Mouse (Mus musculus) hindbrain, embryonic 15.5 days (tissue): Measurements from ENCODE around the gene Dpf1. TPM values are rescaled to one million over a fixed set of nuclear protein-coding genes. Genes with fewer than 3 reads are reported as not detected.
A peak's percentile ranks its signal among the peaks of the same experiment; 100 is the strongest.

Experiments used
- ATAC-seq: fragments of 200-750 bp; cut with Nextera tagmentation; 2 replicates; pipeline ENCODE4 v1.8.0; 2017; ENCODE audit warnings: low read depth, moderate number of reproducible peaks, moderate TSS enrichment; ENCODE audit not compliant: low FRiP score
- H3K27ac ChIP-seq: fragments of 300-500 bp; sonication (generic); replicated peaks from 2 replicates; pipeline ENCODE4 v1.5.1; 2015; ENCODE audit warnings: mild to moderate bottlenecking, inconsistent platforms
- H3K27me3 ChIP-seq: fragments of 300-500 bp; sonication (generic); 2 replicates; pipeline ENCODE4 v1.6.1; 2015; ENCODE audit warnings: control low read depth, inconsistent platforms
- H3K36me3 ChIP-seq: fragments of 300-500 bp; sonication (generic); 2 replicates; pipeline ENCODE4 v1.6.1; 2015; ENCODE audit warnings: control low read depth, inconsistent platforms
- H3K4me1 ChIP-seq: fragments of 300-500 bp; sonication (generic); replicated peaks from 2 replicates; pipeline ENCODE4 v1.6.1; 2015; ENCODE audit warnings: control low read depth, inconsistent platforms
- H3K4me2 ChIP-seq: fragments of 300-500 bp; sonication (generic); 2 replicates; pipeline ENCODE4 v1.6.1; 2015; ENCODE audit warnings: moderate library complexity, mild to moderate bottlenecking, inconsistent platforms
- H3K4me3 ChIP-seq: fragments of 300-500 bp; sonication (generic); 2 replicates; pipeline ENCODE4 v1.5.1; 2015; ENCODE audit warnings: mild to moderate bottlenecking, inconsistent platforms
- H3K9ac ChIP-seq: fragments of 300-500 bp; sonication (generic); 2 replicates; pipeline ENCODE4 v1.6.1; 2015; ENCODE audit warnings: inconsistent platforms
- H3K9me3 ChIP-seq: fragments of 300-500 bp; sonication (generic); 2 replicates; pipeline ENCODE4 v1.6.1; 2016; ENCODE audit warnings: control low read depth, inconsistent platforms
- WGBS: fragments of 180-500 bp; shearing (Covaris S2); methylation state at CpG from one replicate; pipeline ENCODE4 v1.1.7; 2015; 5-methylcytosine and 5-hydroxymethylcytosine counted together
- polyA plus RNA-seq: library from polyadenylated mRNA; unstranded; fragments of >200 nt; fragmentation: Nextera tagmentation; extraction: Ambion mirVana; gene quantifications from 2 replicates; pipeline ENCODE4 v1.2.1, GENCODE M21; 2015

Dpf1 gene
- polyA plus RNA-seq, 1 experiment from 2014 or later, result 184 TPM

DNA sequence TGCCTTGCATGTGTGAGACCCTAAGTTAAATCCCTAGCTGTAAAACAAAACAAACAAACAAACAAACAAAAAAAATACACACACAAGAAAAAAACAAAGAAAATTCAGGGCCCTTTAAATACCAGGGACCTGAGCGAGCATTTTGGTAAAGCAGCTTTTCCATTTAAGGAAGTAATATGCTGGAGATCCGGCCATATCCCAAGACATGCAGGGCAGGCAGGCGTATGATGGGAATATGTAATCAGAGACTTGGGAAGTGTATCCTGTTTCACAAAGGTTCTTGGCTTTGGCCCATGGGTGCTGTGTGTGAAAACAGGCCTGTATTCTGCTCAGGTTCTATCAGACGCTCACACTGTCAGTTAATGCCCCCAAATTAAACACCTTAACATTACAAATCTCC is 26.2 kb upstream of the Dpf1 start:
- Histone ChIP-seq H3K9ac (no peak overlapping the region), H3K27ac (no peak overlapping the region), H3K36me3 (no peaks in the 10 kb centered on the region), H3K27me3 (peaks cover 5% of the 10 kb centered on the region; the same call in 1 of the 2 replicates), H3K4me3 (no peak overlapping the region), H3K4me1 (peaks cover 20% of the 10 kb centered on the region), H3K9me3 (no peaks in the 10 kb centered on the region), H3K4me2 (no peak overlapping the region)
- ATAC-seq, result no peak
- 88% methylated on average over 4 of the region's 4 CpGs for WGBS

DNA sequence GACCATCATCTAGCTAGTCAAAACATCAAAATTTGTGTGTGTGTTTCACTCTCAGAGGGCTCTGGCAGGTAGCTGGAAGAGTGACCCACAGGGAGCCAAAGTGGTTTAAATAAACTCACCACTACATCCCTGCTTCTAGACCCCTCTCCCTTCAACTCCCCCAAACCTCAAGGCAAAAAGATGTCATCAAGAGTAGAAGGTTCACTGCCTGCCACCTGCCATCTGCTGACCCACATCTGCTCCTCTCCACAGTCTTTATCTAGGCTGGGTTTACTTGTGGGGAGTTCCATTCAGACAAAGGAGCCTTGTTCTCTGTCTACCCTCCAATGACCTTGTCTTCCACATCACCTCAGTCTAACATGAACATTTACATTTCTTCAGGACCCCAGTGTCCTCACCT is 24.5 kb upstream of the Dpf1 start:
- Histone ChIP-seq H3K27ac (no peak overlapping the region), H3K27me3 (peaks cover 13% of the 10 kb centered on the region; the same call in 1 of the 2 replicates), H3K4me3 (no peak overlapping the region), H3K9ac (no peak overlapping the region), H3K9me3 (no peaks in the 10 kb centered on the region), H3K4me2 (no peak overlapping the region), H3K36me3 (no peaks in the 10 kb centered on the region), H3K4me1 (peaks cover 20% of the 10 kb centered on the region)
- no peak for ATAC-seq

- WGBS, result 93% methylated on average over 8 of the region's 8 CpGs
- Histone ChIP-seq H3K4me2 (no peak overlapping the region), H3K9ac (no peak overlapping the region), H3K36me3 (no peaks in the 10 kb centered on the region), H3K27me3 (peaks cover 13% of the 10 kb centered on the region; the same call in 1 of the 2 replicates), H3K27ac (no peak overlapping the region), H3K9me3 (no peaks in the 10 kb centered on the region), H3K4me1 (peaks cover 20% of the 10 kb centered on the region), H3K4me3 (no peak overlapping the region)
- no peak for ATAC-seq
These were observed 23.8 kb upstream of the Dpf1 start for GRCm38 (mm10) chr7:29279924-29280323.

DNA sequence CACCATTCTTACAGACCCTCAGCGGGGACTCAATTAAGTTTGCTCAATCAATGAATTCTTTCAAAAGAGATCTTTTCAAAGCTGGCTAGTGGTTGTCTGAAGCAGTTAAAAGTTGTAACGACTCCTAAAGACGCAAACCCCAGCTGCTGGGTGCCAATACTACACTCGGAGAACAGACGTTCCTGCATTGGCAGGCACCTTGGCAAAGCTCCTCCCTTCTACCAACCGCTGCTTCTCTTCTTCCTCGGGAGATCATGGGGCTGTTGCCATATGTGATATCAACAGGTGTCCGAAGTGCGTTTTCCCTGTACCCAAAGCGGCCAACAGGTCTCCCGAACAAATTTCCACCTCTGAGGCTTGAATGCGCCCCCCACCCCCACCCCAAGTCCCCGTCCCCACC is 22.9 kb upstream of the Dpf1 start:
- H3K4me3 ChIP-seq, result peak overlapping the region; percentile 65
- peak overlapping the region; percentile 89 for H3K4me2 ChIP-seq
- peaks cover 13% of the 10 kb centered on the region; the same call in 1 of the 2 replicates for H3K27me3 ChIP-seq
- H3K9me3 ChIP-seq, result no peaks in the 10 kb centered on the region
- no peak overlapping the region; the same call in 1 of the 2 replicates for H3K9ac ChIP-seq
- H3K4me1 ChIP-seq, result peaks cover 20% of the 10 kb centered on the region
- no peak for ATAC-seq
- no peaks in the 10 kb centered on the region for H3K36me3 ChIP-seq
- WGBS, result 9% methylated on average over 13 of the region's 13 CpGs
- H3K27ac ChIP-seq, result no peak overlapping the region

DNA sequence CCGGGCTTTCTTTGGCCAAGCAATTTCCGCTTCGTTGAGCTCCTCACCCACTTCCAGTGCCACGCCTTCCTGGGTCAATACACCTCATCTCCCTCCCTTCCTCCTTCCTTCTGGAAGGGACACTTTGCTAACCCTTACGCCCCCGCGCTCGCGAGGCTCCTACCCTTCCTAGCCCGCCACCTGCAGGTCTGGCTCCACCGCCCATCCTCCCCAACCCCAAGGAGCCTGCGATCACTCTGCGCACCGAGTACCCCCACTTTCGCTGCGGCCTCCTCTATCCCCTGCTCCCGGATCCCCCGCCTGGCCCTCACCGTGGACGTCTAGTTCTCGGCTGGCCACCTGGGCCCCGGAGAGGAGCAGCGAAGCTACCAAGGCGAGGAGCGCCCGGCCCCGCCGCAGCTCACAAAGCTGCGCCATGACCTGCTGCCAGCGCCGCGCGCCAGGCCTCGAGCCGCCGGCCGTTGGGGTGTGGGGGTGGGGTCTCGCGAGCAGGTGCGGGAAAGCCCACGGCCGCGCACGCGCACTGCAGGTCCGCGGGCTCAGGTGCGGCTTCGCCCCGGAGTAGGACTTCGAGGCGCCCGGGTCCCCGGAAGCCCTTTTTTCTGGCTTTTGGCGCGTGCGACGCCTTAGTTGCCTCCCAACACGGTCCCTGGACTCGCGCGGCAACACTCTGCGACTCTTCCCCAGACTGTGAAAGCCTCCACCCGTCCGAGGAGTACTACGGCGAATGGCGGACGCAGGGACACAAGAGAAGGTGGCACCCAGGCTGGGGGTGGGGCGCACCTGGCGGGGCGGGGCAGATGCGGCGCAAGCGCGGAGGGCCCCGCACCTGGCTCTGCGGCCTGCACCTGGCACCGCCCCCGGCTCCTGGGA is 22.3 kb upstream of the Dpf1 start, which contains the start of gene Spint2:
Gene Spint2 (minus strand): TSS at position 712 of the 873 bp plus-strand sequence.
- Histone ChIP-seq H3K4me1 (peaks cover 20% of the 10 kb centered on the region), H3K27me3 (peaks cover 13% of the 10 kb centered on the region; the same call in 1 of the 2 replicates), H3K27ac (no peak within 1 kb of the TSS)

GRCm38 (mm10) chr7:29282074-29282554 is 21.6 kb upstream of the Dpf1 start:
- peaks cover 15% of the 10 kb centered on the region; the same call in 1 of the 2 replicates for H3K27me3 ChIP-seq
- WGBS, result 12% methylated on average over 21 of the region's 21 CpGs
- H3K4me3 ChIP-seq, result peak overlapping the region; percentile 65
- peak; percentile 40 for ATAC-seq
- H3K4me2 ChIP-seq, result peak overlapping the region; percentile 89
- H3K9ac ChIP-seq, result peak overlapping the region; percentile 66
- no peak overlapping the region for H3K27ac ChIP-seq
- H3K36me3 ChIP-seq, result no peaks in the 10 kb centered on the region
- no peaks in the 10 kb centered on the region for H3K9me3 ChIP-seq
- peaks cover 20% of the 10 kb centered on the region for H3K4me1 ChIP-seq

More for the DNA sequence above, 22.3 kb upstream of the Dpf1 start, which contains the start of gene Spint2:
- peak within 1 kb of the TSS; percentile 65 for H3K4me3 ChIP-seq
- H3K9ac ChIP-seq, result peak within 1 kb of the TSS; percentile 66
- no peaks in the 10 kb centered on the region for H3K9me3 ChIP-seq
- WGBS, result under 1% methylated on average over 80 of the region's 80 CpGs
- ATAC-seq, result peak; percentile 89
- H3K36me3 ChIP-seq, result no peaks in the 10 kb centered on the region
- H3K4me2 ChIP-seq, result peak within 1 kb of the TSS; percentile 89

DNA sequence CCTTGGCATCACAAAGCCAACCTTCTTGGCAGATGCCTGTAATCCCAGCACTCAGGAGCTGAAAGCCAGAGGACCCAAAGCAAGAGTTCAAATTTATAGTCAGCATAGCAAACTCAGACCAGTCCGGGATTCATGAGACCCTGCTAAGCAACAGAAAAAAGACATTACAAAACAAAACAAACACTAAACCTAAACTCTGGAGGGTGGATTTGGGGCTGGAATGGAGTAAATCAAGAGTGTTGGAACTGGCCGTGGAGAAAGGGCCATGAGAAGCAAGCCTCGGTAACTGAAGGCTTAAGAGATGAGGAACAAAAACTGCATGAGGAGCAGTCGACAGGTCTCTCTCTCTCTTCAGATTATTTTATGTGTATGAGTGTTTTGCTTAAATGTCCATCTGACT is 19.9 kb upstream of the Dpf1 start:
- Histone ChIP-seq H3K4me3 (no peak overlapping the region), H3K36me3 (no peaks in the 10 kb centered on the region), H3K9me3 (no peaks in the 10 kb centered on the region), H3K27me3 (peaks cover 21% of the 10 kb centered on the region; the same call in 1 of the 2 replicates), H3K9ac (no peak overlapping the region), H3K27ac (no peak overlapping the region), H3K4me2 (no peak overlapping the region), H3K4me1 (peaks cover 22% of the 10 kb centered on the region)
- 81% methylated on average over 4 of the region's 4 CpGs for WGBS
- no peak for ATAC-seq

GRCm38 (mm10) chr7:29284523-29284922 is 19.2 kb upstream of the Dpf1 start:
- H3K36me3 ChIP-seq, result no peaks in the 10 kb centered on the region
- H3K9ac ChIP-seq, result no peak overlapping the region
- no peaks in the 10 kb centered on the region for H3K9me3 ChIP-seq
- WGBS, result 91% methylated on average over 6 of the region's 6 CpGs
- no peak overlapping the region for H3K4me2 ChIP-seq
- no peak for ATAC-seq
- H3K4me3 ChIP-seq, result no peak overlapping the region
- H3K27me3 ChIP-seq, result peaks cover 21% of the 10 kb centered on the region; the same call in 1 of the 2 replicates
- H3K27ac ChIP-seq, result no peak overlapping the region
- H3K4me1 ChIP-seq, result peaks cover 29% of the 10 kb centered on the region

DNA sequence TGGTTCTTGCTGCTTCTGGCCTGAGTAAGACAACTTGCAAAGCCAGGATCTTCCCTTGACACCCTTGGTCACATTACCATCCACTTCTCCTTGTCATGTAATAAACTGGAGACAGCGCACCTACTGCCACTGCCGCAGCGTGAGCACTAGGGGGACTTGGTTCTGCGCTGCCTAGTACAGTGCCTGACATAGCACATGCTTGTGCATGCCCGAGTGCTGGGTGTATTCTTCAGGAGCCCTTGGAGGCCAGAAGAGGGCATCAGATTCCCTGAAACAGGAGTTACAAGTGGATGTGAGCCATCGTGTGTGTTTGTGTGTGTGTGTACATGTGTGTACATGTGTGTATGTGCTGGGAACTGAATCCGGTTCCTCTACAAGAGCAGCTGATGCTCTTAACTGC is 16.3 kb upstream of the Dpf1 start:
- Histone ChIP-seq H3K27me3 (peaks cover 16% of the 10 kb centered on the region; the same call in 1 of the 2 replicates), H3K36me3 (no peaks in the 10 kb centered on the region), H3K9ac (no peak overlapping the region), H3K4me2 (no peak overlapping the region), H3K4me1 (peaks cover 20% of the 10 kb centered on the region), H3K27ac (no peak overlapping the region), H3K9me3 (no peaks in the 10 kb centered on the region), H3K4me3 (no peak overlapping the region)
- WGBS, result 86% methylated on average over 7 of the region's 7 CpGs
- ATAC-seq, result no peak

DNA sequence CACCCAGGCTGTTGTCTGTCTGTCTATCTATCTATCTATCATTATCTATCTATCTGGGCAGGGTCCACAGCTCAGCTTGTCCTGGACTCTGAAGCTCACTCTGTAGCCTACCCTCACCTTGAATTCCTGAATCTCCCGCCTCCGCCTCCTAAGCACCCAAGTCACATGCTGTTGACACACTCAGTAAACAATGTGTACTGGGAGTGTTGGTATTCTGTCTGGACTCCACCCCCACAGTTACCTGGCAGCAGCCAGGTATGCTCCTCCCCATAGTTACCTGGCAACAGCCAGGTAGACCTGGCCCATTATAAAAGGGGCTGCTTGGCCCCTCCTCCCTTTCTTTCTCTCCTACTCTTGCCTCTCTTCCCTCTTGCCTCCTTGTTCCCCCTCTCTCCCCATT is 15.7 kb upstream of the Dpf1 start:
- H3K27me3 ChIP-seq, result 0 out of 2 replicates have a peak, but pooled peaks cover 12% of the 10 kb centered on the region
- WGBS, result 90% methylated on average over 2 of the region's 2 CpGs

DNA sequence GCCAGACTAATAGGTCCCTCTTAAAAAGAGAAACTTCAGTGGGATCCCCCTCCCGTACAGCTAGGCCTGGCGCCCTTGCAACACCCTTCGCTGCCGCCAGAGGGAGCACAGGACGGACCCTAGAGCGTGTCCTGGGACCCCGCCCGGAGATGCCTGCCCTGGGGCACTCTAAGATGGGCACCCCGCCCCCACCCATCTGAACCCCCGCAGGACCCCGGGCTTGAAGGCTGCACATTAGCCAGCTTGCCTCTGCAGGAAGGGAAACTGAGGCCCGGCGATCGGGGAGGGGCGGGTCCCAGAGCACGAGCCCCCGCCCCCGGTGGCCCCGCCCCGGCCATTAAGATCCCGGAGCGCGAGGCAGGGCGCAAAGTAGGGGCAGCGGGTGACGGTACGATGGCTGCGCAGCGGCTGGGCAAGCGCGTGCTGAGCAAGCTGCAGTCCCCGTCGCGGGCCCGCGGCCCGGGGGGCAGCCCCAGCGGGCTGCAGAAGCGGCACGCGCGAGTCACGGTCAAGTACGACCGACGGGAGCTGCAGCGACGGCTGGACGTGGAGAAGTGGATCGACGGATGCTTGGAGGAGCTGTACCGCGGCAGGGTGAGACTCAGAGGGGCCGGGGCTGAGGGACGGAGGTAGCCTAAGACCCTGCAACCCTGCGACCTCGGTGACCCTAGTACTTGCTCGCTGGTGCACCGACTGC is 14.7 kb upstream of the Dpf1 start, which contains the start of gene Ppp1r14a:
Gene Ppp1r14a (plus strand): TSS at position 367 of the 697 bp plus-strand sequence.
- H3K27ac ChIP-seq, result no peak within 1 kb of the TSS
- under 1% methylated on average over 58 of the region's 59 CpGs for WGBS
- no peaks in the 10 kb centered on the region for H3K9me3 ChIP-seq
- H3K9ac ChIP-seq, result peak within 1 kb of the TSS; percentile 47
- H3K4me2 ChIP-seq, result peak within 1 kb of the TSS; percentile 95
- peak within 1 kb of the TSS; percentile 50 for H3K4me3 ChIP-seq
- peaks cover 24% of the 10 kb centered on the region for H3K4me1 ChIP-seq
- ATAC-seq, result no peak
- 0 out of 2 replicates have a peak, but pooled peaks cover 7% of the 10 kb centered on the region for H3K27me3 ChIP-seq
- H3K36me3 ChIP-seq, result no peaks in the 10 kb centered on the region

More for the DNA sequence above, 15.7 kb upstream of the Dpf1 start:
- H3K27ac ChIP-seq, result no peak overlapping the region
- ATAC-seq, result no peak
- no peak overlapping the region for H3K4me3 ChIP-seq
- no peak overlapping the region for H3K4me2 ChIP-seq
- H3K4me1 ChIP-seq, result peaks cover 23% of the 10 kb centered on the region
- no peaks in the 10 kb centered on the region for H3K36me3 ChIP-seq
- no peaks in the 10 kb centered on the region for H3K9me3 ChIP-seq
- no peak overlapping the region for H3K9ac ChIP-seq
